ENCODE assay signal across 8 mouse cellular contexts in genomic region chr6:47787941-47788736, GRCm38 (mm10). TPM values are rescaled to one million over a fixed set of nuclear protein-coding genes. Genes with fewer than 3 reads are reported as not detected.
DNase-seq lines count a peak whose midpoint lies in the region; ATAC-seq and TF ChIP-seq lines count a peak whose summit lies in the region.

No protein-coding gene starts in this region.

- H3K27me3 ChIP-seq in forebrain, embryonic 16.5 days (replicated peaks; ENCODE audit: control insufficient read depth, insufficient read depth, low read length), result no peaks in the 10 kb centered on the region
- H3K27me3 ChIP-seq in neural tube, embryonic 15.5 days (replicated peaks), result no peaks in the 10 kb centered on the region

- peaks cover 4 to 5% of the 10 kb centered on the region in 2 experiments; a peak in 3 of 4 replicates for H3K4me1 ChIP-seq in ES-E14 (ENCODE audit: control insufficient read depth in 2 of 2, insufficient read depth in 2 of 2, low read length in 2 of 2, poor library complexity in 1 of 2)
- H3K4me1 ChIP-seq in forebrain, embryonic 16.5 days (replicated peaks; ENCODE audit: control insufficient read depth, insufficient read depth, low read length), result peaks cover 5% of the 10 kb centered on the region; the same call in 1 of the 2 replicates
- peaks cover 3% of the 10 kb centered on the region for H3K4me1 ChIP-seq in lung, adult 2 months (ENCODE audit: control insufficient read depth, insufficient read depth, low read length)
- peaks cover 11% of the 10 kb centered on the region for H3K4me1 ChIP-seq in neural tube, embryonic 15.5 days

- 1% methylated on average over 18 of the region's 18 CpGs for WGBS in forebrain, embryonic 16.5 days
- under 1% methylated on average over 18 of the region's 18 CpGs for WGBS in lung, adult 2 months
- WGBS in neural tube, embryonic 15.5 days, result 1% methylated on average over 18 of the region's 18 CpGs

- H3K27ac ChIP-seq in ES-E14 (ENCODE audit: insufficient read depth, low read depth, low read length, poor library complexity, severe bottlenecking), result peak overlapping the region; percentile 81
- H3K27ac ChIP-seq in forebrain, embryonic 16.5 days (ENCODE audit: low read length), result peak overlapping the region; percentile 96
- H3K27ac ChIP-seq in layer of hippocampus, adult 2 months, result peak overlapping the region; percentile 100
- H3K27ac ChIP-seq in neural tube, embryonic 15.5 days (replicated peaks), result peak overlapping the region; percentile 89

- no peaks in the 10 kb centered on the region for H3K9me3 ChIP-seq in ES-E14 (ENCODE audit: control insufficient read depth, insufficient read depth, low read depth, low read length)
- no peaks in the 10 kb centered on the region for H3K9me3 ChIP-seq in forebrain, embryonic 16.5 days (ENCODE audit: control insufficient read depth, low read length)
- no peaks in the 10 kb centered on the region for H3K9me3 ChIP-seq in neural tube, embryonic 15.5 days (replicated peaks)

- TF ChIP-seq POLR2A in lung, adult 2 months (IDR thresholded peaks at IDR 0.05; ENCODE audit: borderline replicate concordance, extremely low read depth, low read depth, low read length), result peak; percentile 99

- peak overlapping the region; percentile 92 for H3K9ac ChIP-seq in ES-E14 (ENCODE audit: insufficient read depth, low read depth, low read length, poor library complexity, severe bottlenecking)
- H3K9ac ChIP-seq in forebrain, embryonic 16.5 days (replicated peaks; ENCODE audit: low read depth, low read length), result peak overlapping the region; percentile 76
- H3K9ac ChIP-seq in neural tube, embryonic 15.5 days (replicated peaks), result peak overlapping the region; percentile 53

- peak; percentile 68 for DNase-seq in ES-E14 (ENCODE audit: low read depth, low spot score)
- peak; percentile 82 to 87 for DNase-seq in cerebellum, adult 18-20 months
- peak; percentile 78 to 87 for DNase-seq in heart, postnatal 36 days
- DNase-seq in layer of hippocampus, adult 2 months (ENCODE audit: low spot score in 2 of 2), result peak; percentile 80 to 86
- peak; percentile 80 for DNase-seq in lung, adult 2 months
- DNase-seq in testis, postnatal 10 days (ENCODE audit: low spot score), result peak; percentile 76

- H3K4me3 ChIP-seq in ES-E14 (ENCODE audit: insufficient read depth in 1 of 2, low read depth in 1 of 2, low read length in 2 of 2, poor library complexity in 1 of 2, severe bottlenecking in 1 of 2), result peak overlapping the region; percentile 63 to 69
- H3K4me3 ChIP-seq in forebrain, embryonic 16.5 days (replicated peaks; ENCODE audit: low read length), result peak overlapping the region; percentile 61
- peak overlapping the region; percentile 66 for H3K4me3 ChIP-seq in layer of hippocampus, adult 2 months
- H3K4me3 ChIP-seq in lung, adult 2 months (replicated peaks; ENCODE audit: extremely low read depth, low read depth, low read length), result peak overlapping the region; percentile 87
- H3K4me3 ChIP-seq in neural tube, embryonic 15.5 days (replicated peaks), result peak overlapping the region; percentile 46

- H3K36me3 ChIP-seq in ES-E14 (ENCODE audit: control insufficient read depth, insufficient read depth, low read length, poor library complexity, severe bottlenecking), result no peaks in the 10 kb centered on the region
- no peaks in the 10 kb centered on the region for H3K36me3 ChIP-seq in forebrain, embryonic 16.5 days (ENCODE audit: control insufficient read depth, insufficient read depth)
- no peaks in the 10 kb centered on the region for H3K36me3 ChIP-seq in neural tube, embryonic 15.5 days

- peak; percentile 91 for ATAC-seq in forebrain, embryonic 16.5 days
- peak; percentile 94 for ATAC-seq in neural tube, embryonic 15.5 days (ENCODE audit: low FRiP score)

- intact Hi-C loops in heart, postnatal 36 days (cut with DNase I), result loop anchor here (1.0 kb wide), 1 partner anchor 26 kb away; no protein-coding TSS in a partner anchor

- peak; percentile 56 for TF ChIP-seq CTCF in layer of hippocampus, adult 2 months (conservative IDR thresholded peaks at IDR 0.05)
- no peak for TF ChIP-seq CTCF in lung, adult 2 months (IDR thresholded peaks at IDR 0.05; ENCODE audit: insufficient read depth, low read length)

- H3K4me2 ChIP-seq in forebrain, embryonic 16.5 days (ENCODE audit: low read length), result peak overlapping the region; percentile 69
- peak overlapping the region; percentile 56 for H3K4me2 ChIP-seq in neural tube, embryonic 15.5 days

- in situ Hi-C loops in ES-E14 (cut with MboI; ENCODE audit: low sequenced_read_pairs in 2 of 2, unreplicated experiment in 2 of 2), result no loop called here

TF ChIP-seq in ES-E14, 5 proteins besides CTCF, POLR2A, EP300 and RAD21:
- TF ChIP-seq HCFC1 (IDR thresholded peaks at IDR 0.05; ENCODE audit: borderline replicate concordance, insufficient read depth, low read length) (peak; percentile 75; the same call in 1 of the 2 replicates), MAFK (IDR thresholded peaks at IDR 0.05; ENCODE audit: insufficient read depth, low read depth, low read length) (peak; percentile 61), ZNF384 (IDR thresholded peaks at IDR 0.05; ENCODE audit: low read depth, low read length) (no peak), ZC3H11A (IDR thresholded peaks at IDR 0.05; ENCODE audit: borderline replicate concordance, low read depth, low read length) (no peak), CHD2 (IDR thresholded peaks at IDR 0.05; ENCODE audit: low read depth, low read length) (0 out of 2 replicates have a peak, but pooled peaks have one; percentile 43)

RNA-seq across cellular contexts. Expression of gene Pdia4, which starts 25.1 kb away (rescaled TPM):
- total RNA-seq in ES-E14 (2012; rRNA removed), result 429 and 516 TPM in 2 replicates
- 150 and 166 TPM in 2 replicates for polyA plus RNA-seq in forebrain, embryonic 16.5 days (2015; fragmentation: Nextera tagmentation; extraction: Ambion mirVana)
- total RNA-seq in heart, postnatal 36 days (2021), result 10 to 100 TPM; 38.4 to 50.1 TPM
- total RNA-seq in layer of hippocampus, adult 2 months (2021), result 10 to 100 TPM; 58.2 to 62.5 TPM
- 24.6 and 40.1 TPM in 2 replicates for polyA plus RNA-seq in lung, adult 2 months (2012; rRNA removed)
- polyA plus RNA-seq in neural tube, embryonic 15.5 days (2015; fragmentation: Nextera tagmentation; extraction: Ambion mirVana), result 147 and 177 TPM in 2 replicates

RNA-seq across cellular contexts. Expression of gene Zfp786, which starts 42.5 kb away (rescaled TPM):
- 2.0 and 2.2 TPM in 2 replicates for total RNA-seq in ES-E14 (2012; rRNA removed)
- polyA plus RNA-seq in forebrain, embryonic 16.5 days (2015; fragmentation: Nextera tagmentation; extraction: Ambion mirVana), result 17.0 and 21.9 TPM in 2 replicates
- under 1 TPM; 0.68 to 0.72 TPM for total RNA-seq in heart, postnatal 36 days (2021)
- 1 to 10 TPM; 5.5 to 6.5 TPM for total RNA-seq in layer of hippocampus, adult 2 months (2021)
- 0.16 and 0.26 TPM in 2 replicates for polyA plus RNA-seq in lung, adult 2 months (2012; rRNA removed)
- 14.4 and 16.4 TPM in 2 replicates for polyA plus RNA-seq in neural tube, embryonic 15.5 days (2015; fragmentation: Nextera tagmentation; extraction: Ambion mirVana)

RNA-seq across cellular contexts. Expression of gene Zfp398, which starts 47.3 kb away (rescaled TPM):
- 3.8 and 4.3 TPM in 2 replicates for total RNA-seq in ES-E14 (2012; rRNA removed)
- 17.5 and 18.7 TPM in 2 replicates for polyA plus RNA-seq in forebrain, embryonic 16.5 days (2015; fragmentation: Nextera tagmentation; extraction: Ambion mirVana)
- 1 to 10 TPM; 5.6 to 8.0 TPM for total RNA-seq in heart, postnatal 36 days (2021)
- total RNA-seq in layer of hippocampus, adult 2 months (2021), result 10 to 100 TPM; 21.9 to 22.5 TPM
- 8.8 and 8.9 TPM in 2 replicates for polyA plus RNA-seq in lung, adult 2 months (2012; rRNA removed)
- polyA plus RNA-seq in neural tube, embryonic 15.5 days (2015; fragmentation: Nextera tagmentation; extraction: Ambion mirVana), result 17.3 and 17.4 TPM in 2 replicates

Comparison
In these comparisons a context has a peak if more than half of its experiments do, and no peak if none do; other contexts are left out.
1. Peak in every context shown above with its lines: DNase-seq, ATAC-seq, H3K4me3 ChIP-seq and H3K27ac ChIP-seq.